Mouse (Mus musculus) testis, adult 2 months (tissue): ENCODE results near the gene Ltb4r1. TPM values are rescaled to one million over a fixed set of nuclear protein-coding genes. Genes with fewer than 3 reads are reported as not detected.

ENCODE experiments used
- H3K27ac ChIP-seq: fragments of 200-500 bp; 2 replicates; pipeline ENCODE4 v1.5.1; 2012; ENCODE audit warnings: low read depth, low read length; ENCODE audit not compliant: control insufficient read depth, insufficient read depth
- H3K27me3 ChIP-seq: fragments of 200-500 bp; 2 replicates; pipeline ENCODE4 v1.6.1; 2012; ENCODE audit warnings: mild to moderate bottlenecking, low read length, moderate library complexity; ENCODE audit not compliant: control insufficient read depth, insufficient read depth
- H3K36me3 ChIP-seq: fragments of 200-500 bp; 2 replicates; pipeline ENCODE4 v1.6.1; 2012; ENCODE audit warnings: mild to moderate bottlenecking, low read length; ENCODE audit not compliant: control insufficient read depth, insufficient read depth
- H3K4me1 ChIP-seq: fragments of 200-500 bp; 2 replicates; pipeline ENCODE4 v1.6.1; 2012; ENCODE audit warnings: low read length; ENCODE audit not compliant: control insufficient read depth, insufficient read depth
- H3K4me3 ChIP-seq: fragments of 200-500 bp; 2 replicates; pipeline ENCODE4 v1.5.1; 2012; ENCODE audit warnings: low read depth, mild to moderate bottlenecking, low read length, moderate library complexity, mixed read lengths; ENCODE audit not compliant: control insufficient read depth
- CTCF ChIP-seq: fragments of 200-500 bp; IDR thresholded peaks from 2 replicates; pipeline ENCODE4 v1.5.1; 2012; ENCODE audit warnings: low read depth, mild to moderate bottlenecking, inconsistent platforms, low read length, moderate library complexity; ENCODE audit not compliant: control insufficient read depth, insufficient read depth, insufficient replicate concordance
- POLR2A ChIP-seq: fragments of 200-500 bp; IDR thresholded peaks from 2 replicates; pipeline ENCODE4 v1.6.1; 2012; ENCODE audit warnings: low read depth, mild to moderate bottlenecking, inconsistent platforms, low read length, moderate library complexity; ENCODE audit not compliant: control insufficient read depth
- polyA plus RNA-seq: library from polyadenylated mRNA; depleted of rRNA; stranded (reverse); fragments of >200 nt; gene quantifications from 2 replicates; pipeline ENCODE4 v1.2.3, GENCODE M21; 2012; rRNA removed

The Ltb4r1 gene
- polyA plus RNA-seq, 1 experiment, result 0.11 TPM

- no peaks in the 10 kb centered on the region for H3K36me3 ChIP-seq
- H3K27me3 ChIP-seq, result no peaks in the 10 kb centered on the region
- no peak overlapping the region for H3K27ac ChIP-seq
- peak overlapping the region; percentile 75 for H3K4me3 ChIP-seq
- peaks cover 20% of the 10 kb centered on the region for H3K4me1 ChIP-seq
- TF ChIP-seq POLR2A (no peak), CTCF (no peak)
Observed at GRCm38 (mm10) chr14:55787731-55788130, 22.0 kb downstream of the Ltb4r1 start.

- peak within 1 kb of the TSS; percentile 75 for H3K4me3 ChIP-seq
- no peaks in the 10 kb centered on the region for H3K27me3 ChIP-seq
- TF ChIP-seq POLR2A (no peak), CTCF (no peak)
- peaks cover 20% of the 10 kb centered on the region for H3K4me1 ChIP-seq
- H3K36me3 ChIP-seq, result no peaks in the 10 kb centered on the region
- H3K27ac ChIP-seq, result no peak within 1 kb of the TSS
Observed at GRCm38 (mm10) chr14:55788256-55789050, 22.7 kb downstream of the Ltb4r1 start, which contains the start of gene Ripk3. Ripk3 (minus strand) TSS chr14:55788865.

- no peak overlapping the region for H3K4me3 ChIP-seq
- no peak overlapping the region for H3K27ac ChIP-seq
- H3K4me1 ChIP-seq, result peaks cover 4% of the 10 kb centered on the region
- TF ChIP-seq CTCF, result no peak
- TF ChIP-seq POLR2A, result no peak
- no peaks in the 10 kb centered on the region for H3K36me3 ChIP-seq
- H3K27me3 ChIP-seq, result no peaks in the 10 kb centered on the region
Observed at GRCm38 (mm10) chr14:55793461-55793860, 27.7 kb downstream of the Ltb4r1 start.

GRCm38 (mm10) chr14:55793946-55794345 is 28.2 kb downstream of the Ltb4r1 start:
- Histone ChIP-seq H3K4me1 (no peaks in the 10 kb centered on the region; the same call in 1 of the 2 replicates), H3K27me3 (no peaks in the 10 kb centered on the region), H3K36me3 (no peaks in the 10 kb centered on the region), H3K27ac (no peak overlapping the region), H3K4me3 (no peak overlapping the region)
- no peak for TF ChIP-seq POLR2A
- no peak for TF ChIP-seq CTCF

GRCm38 (mm10) chr14:55795380-55796163 is 29.8 kb downstream of the Ltb4r1 start:
- no peak overlapping the region for H3K27ac ChIP-seq

GRCm38 (mm10) chr14:55814885-55815284 is 49.1 kb downstream of the Ltb4r1 start:
- TF ChIP-seq CTCF (no peak), POLR2A (no peak)
- Histone ChIP-seq H3K4me1 (peaks cover 5% of the 10 kb centered on the region), H3K27ac (no peak overlapping the region), H3K4me3 (peak overlapping the region; percentile 59), H3K36me3 (no peaks in the 10 kb centered on the region), H3K27me3 (no peaks in the 10 kb centered on the region)

More at GRCm38 (mm10) chr14:55795380-55796163, 29.8 kb downstream of the Ltb4r1 start:
- H3K4me1 ChIP-seq, result no peaks in the 10 kb centered on the region; the same call in 1 of the 2 replicates
- no peak overlapping the region for H3K4me3 ChIP-seq
- TF ChIP-seq POLR2A (no peak), CTCF (no peak)
- H3K27me3 ChIP-seq, result no peaks in the 10 kb centered on the region
- H3K36me3 ChIP-seq, result no peaks in the 10 kb centered on the region

GRCm38 (mm10) chr14:55815310-55815751 is 49.6 kb downstream of the Ltb4r1 start:
- Histone ChIP-seq H3K4me3 (peak overlapping the region; percentile 59), H3K27ac (no peak overlapping the region), H3K36me3 (no peaks in the 10 kb centered on the region), H3K4me1 (peaks cover 5% of the 10 kb centered on the region), H3K27me3 (no peaks in the 10 kb centered on the region)
- TF ChIP-seq CTCF (no peak), POLR2A (no peak)

Other genes with a start within 250 kb of the Ltb4r1 start
- gene Nrl, start 241.0 kb upstream of the Ltb4r1 start, polyA plus RNA-seq, result 0.20 and 0.37 TPM in 2 replicates
- 2.8 and 5.7 TPM in 2 replicates for gene Pck2, start 225.7 kb upstream of the Ltb4r1 start, polyA plus RNA-seq
- gene Dcaf11, start 206.0 kb upstream of the Ltb4r1 start, polyA plus RNA-seq, result 54.5 and 60.7 TPM in 2 replicates
- gene A730061H03Rik, start 205.6 kb upstream of the Ltb4r1 start, polyA plus RNA-seq, result 2.1 and 2.3 TPM in 2 replicates
- gene Fitm1, start 190.3 kb upstream of the Ltb4r1 start, polyA plus RNA-seq, result 40.2 and 52.7 TPM in 2 replicates
- gene Psme1, start 187.8 kb upstream of the Ltb4r1 start, polyA plus RNA-seq, result 7.6 and 8.4 TPM in 2 replicates
- gene Emc9, start 180.7 kb upstream of the Ltb4r1 start, polyA plus RNA-seq, result 5.8 and 6.4 TPM in 2 replicates
- gene Psme2, start 174.8 kb upstream of the Ltb4r1 start, polyA plus RNA-seq, result 10.2 and 14.9 TPM in 2 replicates
- gene Rnf31, start 174.3 kb upstream of the Ltb4r1 start, polyA plus RNA-seq, result 7.8 and 8.9 TPM in 2 replicates
- gene Irf9, start 162.4 kb upstream of the Ltb4r1 start, polyA plus RNA-seq, result 4.1 and 4.4 TPM in 2 replicates
- 65.8 and 78.1 TPM in 2 replicates for gene Rec8, start 147.9 kb upstream of the Ltb4r1 start, polyA plus RNA-seq
- gene Ipo4, start 130.0 kb upstream of the Ltb4r1 start, polyA plus RNA-seq, result 519 and 558 TPM in 2 replicates
- gene Gm49378, start 128.1 kb upstream of the Ltb4r1 start, polyA plus RNA-seq, result 1.9 and 2.1 TPM in 2 replicates
- gene Tm9sf1, start 122.2 kb upstream of the Ltb4r1 start, polyA plus RNA-seq, result 18.2 and 21.3 TPM in 2 replicates
- gene Tssk4, start 115.8 kb upstream of the Ltb4r1 start, polyA plus RNA-seq, result 197 and 200 TPM in 2 replicates
- gene Mdp1, start 105.5 kb upstream of the Ltb4r1 start, polyA plus RNA-seq, result 4.1 TPM in 2 replicates
- 29.6 and 35.9 TPM in 2 replicates for gene Gmpr2, start 94.0 kb upstream of the Ltb4r1 start, polyA plus RNA-seq
- gene Nedd8, start 93.8 kb upstream of the Ltb4r1 start, polyA plus RNA-seq, result 196 and 222 TPM in 2 replicates
- 26.8 and 30.0 TPM in 2 replicates for gene Tinf2, start 84.1 kb upstream of the Ltb4r1 start, polyA plus RNA-seq
- gene Tgm1, start 52.0 kb upstream of the Ltb4r1 start, polyA plus RNA-seq, result 0.27 and 0.65 TPM in 2 replicates
- gene Rabggta, start 43.7 kb upstream of the Ltb4r1 start, polyA plus RNA-seq, result 40.9 and 41.4 TPM in 2 replicates
- gene Dhrs1, start 20.3 kb upstream of the Ltb4r1 start, polyA plus RNA-seq, result 322 and 330 TPM in 2 replicates
- 142 and 144 TPM in 2 replicates for gene Nop9, start 20.3 kb upstream of the Ltb4r1 start, polyA plus RNA-seq
- 0.13 TPM in 1 of 2 replicates, not detected in the other for gene Cideb, start 7.5 kb upstream of the Ltb4r1 start, polyA plus RNA-seq
- gene Ltb4r2, start 4.5 kb upstream of the Ltb4r1 start, polyA plus RNA-seq, result 0.07 and 0.11 TPM in 2 replicates
- gene Adcy4, start 18.1 kb downstream of the Ltb4r1 start, polyA plus RNA-seq, result 0.38 and 0.82 TPM in 2 replicates
- gene Ripk3, start 22.9 kb downstream of the Ltb4r1 start, polyA plus RNA-seq, result 4.1 and 4.8 TPM in 2 replicates
- 0.58 and 0.83 TPM in 2 replicates for gene Nfatc4, start 57.2 kb downstream of the Ltb4r1 start, polyA plus RNA-seq
- gene Nynrin, start 88.0 kb downstream of the Ltb4r1 start, polyA plus RNA-seq, result 0.41 and 0.51 TPM in 2 replicates
- gene Cbln3, start 118.4 kb downstream of the Ltb4r1 start, polyA plus RNA-seq, result 1.0 and 1.1 TPM in 2 replicates
- gene Khnyn, start 119.0 kb downstream of the Ltb4r1 start, polyA plus RNA-seq, result 5.0 and 5.1 TPM in 2 replicates
- gene Sdr39u1, start 134.3 kb downstream of the Ltb4r1 start, polyA plus RNA-seq, result 50.7 and 55.1 TPM in 2 replicates
- gene Cma1, start 178.7 kb downstream of the Ltb4r1 start, polyA plus RNA-seq, result 0.10 TPM in 1 of 2 replicates, not detected in the other
- not detected in 2 replicates for gene Cma2, start 185.0 kb downstream of the Ltb4r1 start, polyA plus RNA-seq